Mouse (Mus musculus): ENCODE measurements at regions not wholly inside any gene's neighbourhood (a gene's known extent, or its start where the extent isn't known, plus 50 kb on each side); places are given as distances from the start of the nearest gene placed in this dataset.
"Not testable (repeated sequence)": the region's sequence is repeated elsewhere in the genome, so short reads cannot be mapped to it uniquely, and the experiment has no call there.

GRCm38 (mm10) chr4:55271965-55272630 is 77.7 kb upstream of the Rad23b start:
- H3K36me3 ChIP-seq (replicated peaks; ENCODE audit: control insufficient read depth, insufficient read depth, low read depth, low read length) = no peaks in the 10 kb centered on the region
- H3K9ac ChIP-seq (replicated peaks; ENCODE audit: low read length) = no peak overlapping the region
- ATAC-seq (replicated peaks; ENCODE audit: insufficient number of reproducible peaks, low FRiP score, low TSS enrichment, low read depth) (no peak), DNase-seq (ENCODE audit: low spot score) (no peak)
- H3K4me3 ChIP-seq (ENCODE audit: low read depth, low read length) = no peak overlapping the region
- H3K27ac ChIP-seq (replicated peaks; ENCODE audit: low read depth, low read length) = no peak overlapping the region
- H3K9me3 ChIP-seq (replicated peaks; ENCODE audit: control insufficient read depth, low read length) = no peaks in the 10 kb centered on the region
- no peak overlapping the region for H3K4me2 ChIP-seq (ENCODE audit: low read depth, low read length)
- H3K27me3 ChIP-seq (ENCODE audit: control insufficient read depth, insufficient read depth, low read length) = no peaks in the 10 kb centered on the region
- 85% methylated on average over 8 of the region's 8 CpGs for WGBS
- no peaks in the 10 kb centered on the region for H3K4me1 ChIP-seq (ENCODE audit: control insufficient read depth, insufficient read depth, low read length)

GRCm38 (mm10) chr4:55276300-55276952 is 73.4 kb upstream of the Rad23b start:
- H3K36me3 ChIP-seq (replicated peaks; ENCODE audit: control insufficient read depth, insufficient read depth, low read depth, low read length) = no peaks in the 10 kb centered on the region
- no peak overlapping the region for H3K4me3 ChIP-seq (ENCODE audit: low read depth, low read length)
- ATAC-seq (replicated peaks; ENCODE audit: insufficient number of reproducible peaks, low FRiP score, low TSS enrichment, low read depth) (0 out of 2 replicates have a peak, but pooled peaks have one; percentile 44), DNase-seq (ENCODE audit: low spot score) (no peak)
- no peak overlapping the region for H3K27ac ChIP-seq (replicated peaks; ENCODE audit: low read depth, low read length)
- H3K27me3 ChIP-seq (ENCODE audit: control insufficient read depth, insufficient read depth, low read length) = no peaks in the 10 kb centered on the region
- 16% methylated on average over 5 of the region's 5 CpGs for WGBS
- H3K9ac ChIP-seq (replicated peaks; ENCODE audit: low read length) = no peak overlapping the region
- no peaks in the 10 kb centered on the region for H3K9me3 ChIP-seq (replicated peaks; ENCODE audit: control insufficient read depth, low read length)
- H3K4me1 ChIP-seq (ENCODE audit: control insufficient read depth, insufficient read depth, low read length) = no peaks in the 10 kb centered on the region
- H3K4me2 ChIP-seq (ENCODE audit: low read depth, low read length) = no peak overlapping the region

GRCm38 (mm10) chr4:55279351-55279750 is 70.5 kb upstream of the Rad23b start:
- not testable (repeated sequence) for H3K36me3 ChIP-seq (replicated peaks; ENCODE audit: control insufficient read depth, insufficient read depth, low read depth, low read length); H3K9me3 ChIP-seq (replicated peaks; ENCODE audit: control insufficient read depth, low read length); ATAC-seq (replicated peaks; ENCODE audit: insufficient number of reproducible peaks, low FRiP score, low TSS enrichment, low read depth); H3K4me2 ChIP-seq (ENCODE audit: low read depth, low read length); H3K4me3 ChIP-seq (ENCODE audit: low read depth, low read length); H3K27ac ChIP-seq (replicated peaks; ENCODE audit: low read depth, low read length); DNase-seq (ENCODE audit: low spot score); H3K9ac ChIP-seq (replicated peaks; ENCODE audit: low read length); H3K4me1 ChIP-seq (ENCODE audit: control insufficient read depth, insufficient read depth, low read length); H3K27me3 ChIP-seq (ENCODE audit: control insufficient read depth, insufficient read depth, low read length)
- 92% methylated on average over 8 of the region's 8 CpGs for whole genome bisulfite sequencing

- Histone ChIP-seq H3K27ac (replicated peaks; ENCODE audit: low read depth, low read length) (no peak overlapping the region), H3K36me3 (replicated peaks; ENCODE audit: control insufficient read depth, insufficient read depth, low read depth, low read length) (no peaks in the 10 kb centered on the region), H3K4me3 (ENCODE audit: low read depth, low read length) (no peak overlapping the region), H3K9ac (replicated peaks; ENCODE audit: low read length) (no peak overlapping the region), H3K4me2 (ENCODE audit: low read depth, low read length) (no peak overlapping the region), H3K9me3 (replicated peaks; ENCODE audit: control insufficient read depth, low read length) (no peaks in the 10 kb centered on the region), H3K4me1 (ENCODE audit: control insufficient read depth, insufficient read depth, low read length) (no peaks in the 10 kb centered on the region), H3K27me3 (ENCODE audit: control insufficient read depth, insufficient read depth, low read length) (no peaks in the 10 kb centered on the region)
- no peak for ATAC-seq (replicated peaks; ENCODE audit: insufficient number of reproducible peaks, low FRiP score, low TSS enrichment, low read depth)
- DNase-seq (ENCODE audit: low spot score) = no peak
- WGBS = 75% methylated on average over 3 of the region's 3 CpGs
These were observed 69.1 kb upstream of the Rad23b start for GRCm38 (mm10) chr4:55280706-55281105.

GRCm38 (mm10) chr4:55281486-55282096 is 68.3 kb upstream of the Rad23b start:
- WGBS = 75% methylated on average over 14 of the region's 14 CpGs
- H3K4me1 ChIP-seq (ENCODE audit: control insufficient read depth, insufficient read depth, low read length) = no peaks in the 10 kb centered on the region
- no peak overlapping the region for H3K9ac ChIP-seq (replicated peaks; ENCODE audit: low read length)
- DNase-seq (ENCODE audit: low spot score) (no peak), ATAC-seq (replicated peaks; ENCODE audit: insufficient number of reproducible peaks, low FRiP score, low TSS enrichment, low read depth) (no peak)
- H3K27me3 ChIP-seq (ENCODE audit: control insufficient read depth, insufficient read depth, low read length) = no peaks in the 10 kb centered on the region
- H3K27ac ChIP-seq (replicated peaks; ENCODE audit: low read depth, low read length) = no peak overlapping the region
- H3K9me3 ChIP-seq (replicated peaks; ENCODE audit: control insufficient read depth, low read length) = no peaks in the 10 kb centered on the region
- no peak overlapping the region for H3K4me2 ChIP-seq (ENCODE audit: low read depth, low read length)
- H3K4me3 ChIP-seq (ENCODE audit: low read depth, low read length) = no peak overlapping the region
- no peaks in the 10 kb centered on the region for H3K36me3 ChIP-seq (replicated peaks; ENCODE audit: control insufficient read depth, insufficient read depth, low read depth, low read length)

DNA sequence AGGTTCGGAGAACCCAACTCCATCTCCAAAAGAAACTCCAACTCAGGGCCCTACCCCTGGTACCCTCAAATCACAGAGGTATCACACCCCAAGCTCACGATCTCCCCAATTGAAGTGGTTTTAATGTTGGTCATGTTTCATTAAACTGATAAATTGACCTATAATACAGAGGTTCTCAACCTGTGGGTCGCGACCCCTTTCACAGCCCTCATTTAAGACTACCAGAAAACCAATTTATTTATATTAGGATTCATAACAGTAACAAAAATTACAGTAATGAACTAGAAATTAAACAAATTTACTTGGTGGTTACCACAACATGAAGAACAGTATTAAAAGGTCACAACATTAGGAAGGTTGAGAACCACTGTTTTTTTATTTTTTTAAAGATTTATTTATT is 67.4 kb upstream of the Rad23b start:
- H3K27me3 ChIP-seq (ENCODE audit: control insufficient read depth, insufficient read depth, low read length) = no peaks in the 10 kb centered on the region
- no peaks in the 10 kb centered on the region for H3K9me3 ChIP-seq (replicated peaks; ENCODE audit: control insufficient read depth, low read length)
- H3K9ac ChIP-seq (replicated peaks; ENCODE audit: low read length) = no peak overlapping the region
- no peak overlapping the region for H3K4me2 ChIP-seq (ENCODE audit: low read depth, low read length)
- no peaks in the 10 kb centered on the region for H3K4me1 ChIP-seq (ENCODE audit: control insufficient read depth, insufficient read depth, low read length)
- WGBS = 87% methylated on average over 4 of the region's 4 CpGs
- no peaks in the 10 kb centered on the region for H3K36me3 ChIP-seq (replicated peaks; ENCODE audit: control insufficient read depth, insufficient read depth, low read depth, low read length)
- no peak overlapping the region for H3K4me3 ChIP-seq (ENCODE audit: low read depth, low read length)
- no peak overlapping the region for H3K27ac ChIP-seq (replicated peaks; ENCODE audit: low read depth, low read length)
- no peak for ATAC-seq (replicated peaks; ENCODE audit: insufficient number of reproducible peaks, low FRiP score, low TSS enrichment, low read depth)
- no peak for DNase-seq (ENCODE audit: low spot score)

- Histone ChIP-seq H3K9me3 (replicated peaks; ENCODE audit: control insufficient read depth, low read length) (no peaks in the 10 kb centered on the region), H3K27ac (replicated peaks; ENCODE audit: low read depth, low read length) (no peak overlapping the region), H3K9ac (replicated peaks; ENCODE audit: low read length) (no peak overlapping the region), H3K4me3 (ENCODE audit: low read depth, low read length) (no peak overlapping the region), H3K36me3 (replicated peaks; ENCODE audit: control insufficient read depth, insufficient read depth, low read depth, low read length) (no peaks in the 10 kb centered on the region), H3K4me2 (ENCODE audit: low read depth, low read length) (no peak overlapping the region), H3K4me1 (ENCODE audit: control insufficient read depth, insufficient read depth, low read length) (no peaks in the 10 kb centered on the region), H3K27me3 (ENCODE audit: control insufficient read depth, insufficient read depth, low read length) (no peaks in the 10 kb centered on the region)
- DNase-seq (ENCODE audit: low spot score) (no peak), ATAC-seq (replicated peaks; ENCODE audit: insufficient number of reproducible peaks, low FRiP score, low TSS enrichment, low read depth) (no peak)
- WGBS = 78% methylated on average over 3 of the region's 3 CpGs
These were observed 65.1 kb upstream of the Rad23b start for GRCm38 (mm10) chr4:55284722-55285225.

GRCm38 (mm10) chr4:55285641-55286040 is 64.2 kb upstream of the Rad23b start:
- DNase-seq (ENCODE audit: low spot score) (no peak), ATAC-seq (replicated peaks; ENCODE audit: insufficient number of reproducible peaks, low FRiP score, low TSS enrichment, low read depth) (no peak)
- no peak overlapping the region for H3K9ac ChIP-seq (replicated peaks; ENCODE audit: low read length)
- H3K27me3 ChIP-seq (ENCODE audit: control insufficient read depth, insufficient read depth, low read length) = no peaks in the 10 kb centered on the region
- no peak overlapping the region for H3K4me3 ChIP-seq (ENCODE audit: low read depth, low read length)
- H3K9me3 ChIP-seq (replicated peaks; ENCODE audit: control insufficient read depth, low read length) = no peaks in the 10 kb centered on the region
- no peak overlapping the region for H3K4me2 ChIP-seq (ENCODE audit: low read depth, low read length)
- no peaks in the 10 kb centered on the region for H3K4me1 ChIP-seq (ENCODE audit: control insufficient read depth, insufficient read depth, low read length)
- H3K36me3 ChIP-seq (replicated peaks; ENCODE audit: control insufficient read depth, insufficient read depth, low read depth, low read length) = no peaks in the 10 kb centered on the region
- H3K27ac ChIP-seq (replicated peaks; ENCODE audit: low read depth, low read length) = no peak overlapping the region
- 48% methylated on average over 5 of the region's 5 CpGs for WGBS
